Mouse (Mus musculus) fibroblast of lung, adult 2 months (primary cell): Measurements from ENCODE around the gene Msantd1.
"Not testable (repeated sequence)": the region's sequence is repeated elsewhere in the genome, so short reads cannot be mapped to it uniquely, and the experiment has no call there.

Experiments
- DNase-seq: peaks from one replicate; pipeline ENCODE4 v3.0.0-alpha.2; 2011; ENCODE audit warnings: low read depth

Msantd1 gene

DNA sequence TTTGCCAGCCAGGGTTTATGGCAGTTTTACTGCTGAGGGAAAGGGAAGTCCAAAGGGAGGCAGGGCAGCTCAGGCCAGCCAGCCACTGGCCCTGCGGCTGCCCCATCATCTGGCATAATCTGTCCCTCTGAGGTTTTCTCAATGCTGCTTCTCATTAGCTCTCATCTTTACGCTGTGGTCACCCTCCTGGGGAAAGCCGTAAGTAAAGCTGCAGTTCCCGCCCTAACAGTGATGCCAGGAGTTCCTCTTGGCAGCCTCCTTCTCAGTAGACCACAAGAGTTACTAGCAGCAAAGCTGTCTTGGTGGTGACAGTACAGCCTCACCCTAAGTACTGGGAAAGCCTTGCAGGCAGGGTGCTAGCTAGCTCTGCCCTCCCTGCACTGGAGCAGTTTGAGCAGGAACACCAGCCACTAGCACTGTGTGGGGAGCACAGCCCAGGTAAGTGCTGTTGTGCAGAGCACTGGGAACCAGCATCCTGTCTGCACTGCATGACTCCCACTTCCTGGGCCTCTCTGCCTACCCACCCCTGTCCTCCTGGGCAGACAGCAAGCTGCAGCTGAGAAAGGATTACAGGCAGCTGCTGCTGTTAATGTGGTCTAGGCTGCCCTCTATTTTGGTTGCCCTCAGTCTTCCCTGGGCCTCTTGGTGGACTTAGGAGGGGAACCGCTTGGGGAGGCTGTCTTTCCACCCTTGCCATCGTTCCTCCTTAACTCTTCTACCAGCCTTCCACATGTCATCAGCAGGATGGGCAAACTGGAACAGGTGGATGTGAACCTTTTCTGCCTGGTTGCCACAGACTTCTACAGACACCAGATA, at the start of gene Msantd1:
Gene Msantd1 (plus strand): TSS at position 103 of the 816 bp plus-strand sequence.
- DNase-seq = no peak

DNA sequence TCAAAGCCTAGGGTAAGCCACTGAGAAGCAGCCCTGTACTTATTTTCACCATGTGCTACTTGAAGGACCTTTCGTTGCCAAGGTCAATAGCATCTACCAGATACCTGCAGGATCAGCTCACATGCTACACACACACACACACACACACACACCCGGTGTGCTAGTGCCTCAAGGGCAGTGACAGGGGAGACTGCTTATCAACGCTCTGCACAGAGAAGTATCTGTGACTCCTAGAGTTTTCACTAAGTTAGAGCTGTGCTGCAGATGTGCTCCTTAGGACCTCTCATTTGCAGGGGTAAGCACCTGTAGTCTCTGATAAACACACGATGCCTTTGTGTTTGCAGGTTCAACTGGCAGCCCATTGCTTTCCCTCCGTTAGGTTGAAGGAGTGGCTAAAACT, 42.4 kb upstream of the Msantd1 start:
- no peak for DNase-seq

DNA sequence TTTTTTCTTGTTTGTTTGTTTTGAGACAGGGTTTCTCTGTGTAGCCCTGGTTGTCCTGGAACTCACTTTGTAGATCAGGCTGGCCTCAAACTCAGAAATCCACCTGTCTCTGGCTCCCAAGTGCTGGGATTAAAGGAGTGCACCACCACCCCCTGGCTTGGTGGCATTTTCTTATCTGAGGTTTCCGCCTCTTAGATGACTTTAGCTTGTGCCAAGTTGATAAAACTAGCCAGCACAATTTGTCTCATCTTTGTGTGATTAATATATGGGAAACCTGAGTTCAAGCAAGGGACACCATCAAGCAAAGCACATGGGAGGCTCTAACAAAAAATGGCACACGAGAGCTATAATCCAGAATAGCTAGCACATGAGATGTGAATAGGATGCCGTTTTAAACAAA, 27.5 kb upstream of the Msantd1 start:
- DNase-seq = not testable (repeated sequence)

DNA sequence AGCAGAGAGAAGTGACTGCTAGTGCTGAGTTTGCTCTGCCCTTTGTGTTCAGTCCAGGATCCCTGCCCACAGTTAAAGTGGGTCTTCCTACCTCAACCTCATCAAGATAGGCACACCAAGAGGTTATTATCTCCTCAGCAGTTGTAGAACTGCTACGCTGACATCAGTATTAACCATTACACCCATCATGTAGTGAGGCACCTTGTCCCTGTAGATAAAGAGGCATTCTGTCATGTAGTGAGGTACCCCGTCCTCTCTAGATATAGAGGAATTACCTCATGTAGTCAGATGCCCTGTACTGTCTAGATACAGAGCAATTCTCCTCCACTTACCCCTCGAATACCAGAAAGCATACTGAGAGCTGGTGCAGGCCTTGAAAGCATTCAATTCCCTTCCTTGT, 26.8 kb upstream of the Msantd1 start:
- DNase-seq = no peak

DNA sequence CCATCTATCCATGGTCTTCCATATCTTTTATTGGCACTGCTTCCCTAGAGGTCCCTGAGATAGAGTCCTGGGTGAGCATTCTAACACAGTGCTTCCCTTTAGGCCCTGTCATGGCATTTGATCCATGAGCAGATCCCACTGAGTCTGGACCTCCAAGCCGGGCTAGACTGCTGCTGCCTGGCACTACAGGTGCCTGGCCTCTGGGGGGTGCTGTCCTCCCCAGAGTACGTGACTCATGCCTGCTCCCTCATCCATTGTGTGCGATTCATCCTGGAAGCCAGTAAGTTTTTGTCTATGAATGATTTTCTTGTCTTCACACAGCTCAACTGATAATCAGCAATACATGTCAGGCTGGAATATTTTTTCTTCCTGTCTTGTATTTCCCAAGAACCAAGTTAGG, 22.6 kb upstream of the Msantd1 start:
- no peak for DNase-seq

DNA sequence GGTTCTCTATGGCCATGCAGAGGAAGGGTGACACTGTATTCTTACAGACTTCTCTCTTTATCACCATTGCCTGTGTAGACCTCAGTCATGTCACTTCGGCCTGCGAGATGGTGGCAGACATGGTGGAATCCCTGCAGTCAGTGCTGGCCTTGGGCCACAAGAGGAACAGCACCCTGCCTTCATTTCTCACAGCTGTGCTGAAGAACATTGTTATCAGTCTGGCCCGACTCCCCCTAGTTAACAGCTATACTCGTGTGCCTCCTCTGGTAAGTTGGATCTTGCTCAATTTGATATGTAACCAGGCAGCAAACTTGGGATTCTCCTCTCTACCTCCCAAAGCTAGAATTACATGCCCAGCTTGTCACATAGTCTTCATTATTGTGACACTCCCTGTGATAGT, 18.6 kb upstream of the Msantd1 start:
- no peak for DNase-seq

DNA sequence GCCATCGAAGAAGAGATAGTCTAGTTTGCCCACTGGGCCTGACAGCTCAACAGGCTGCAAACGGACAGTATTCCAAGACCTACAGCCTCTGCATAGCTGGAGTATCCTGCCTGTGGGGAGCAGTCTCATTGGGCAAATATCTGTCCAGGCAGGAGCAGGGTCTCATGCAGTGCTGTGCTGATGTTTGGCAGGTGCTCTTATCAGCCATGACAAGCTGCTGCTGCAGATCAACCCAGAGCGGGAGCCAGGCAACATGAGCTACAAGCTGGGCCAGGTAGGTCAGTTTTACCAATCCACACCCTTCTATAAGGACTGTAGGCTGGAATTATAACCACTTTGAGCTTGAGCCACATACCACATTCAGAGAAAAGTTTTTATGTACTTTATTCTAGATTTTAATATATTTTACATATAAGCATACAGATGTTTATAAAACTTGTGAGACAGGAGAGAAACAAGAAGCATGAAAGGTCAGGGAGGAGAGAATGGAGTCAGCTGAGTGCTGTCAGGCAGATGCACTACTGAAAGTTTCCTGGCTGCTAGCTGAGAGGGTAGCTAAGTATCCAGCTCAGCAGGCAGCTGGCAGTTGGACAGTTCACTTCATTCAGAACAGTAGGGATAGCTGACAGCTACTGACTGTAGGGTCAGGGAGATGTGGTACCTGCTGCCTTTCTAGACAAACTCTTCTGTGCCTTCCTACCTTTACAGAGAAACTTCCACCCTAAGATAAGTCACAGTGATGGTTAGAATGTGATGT, 10.9 kb upstream of the Msantd1 start:
- DNase-seq = no peak

DNA sequence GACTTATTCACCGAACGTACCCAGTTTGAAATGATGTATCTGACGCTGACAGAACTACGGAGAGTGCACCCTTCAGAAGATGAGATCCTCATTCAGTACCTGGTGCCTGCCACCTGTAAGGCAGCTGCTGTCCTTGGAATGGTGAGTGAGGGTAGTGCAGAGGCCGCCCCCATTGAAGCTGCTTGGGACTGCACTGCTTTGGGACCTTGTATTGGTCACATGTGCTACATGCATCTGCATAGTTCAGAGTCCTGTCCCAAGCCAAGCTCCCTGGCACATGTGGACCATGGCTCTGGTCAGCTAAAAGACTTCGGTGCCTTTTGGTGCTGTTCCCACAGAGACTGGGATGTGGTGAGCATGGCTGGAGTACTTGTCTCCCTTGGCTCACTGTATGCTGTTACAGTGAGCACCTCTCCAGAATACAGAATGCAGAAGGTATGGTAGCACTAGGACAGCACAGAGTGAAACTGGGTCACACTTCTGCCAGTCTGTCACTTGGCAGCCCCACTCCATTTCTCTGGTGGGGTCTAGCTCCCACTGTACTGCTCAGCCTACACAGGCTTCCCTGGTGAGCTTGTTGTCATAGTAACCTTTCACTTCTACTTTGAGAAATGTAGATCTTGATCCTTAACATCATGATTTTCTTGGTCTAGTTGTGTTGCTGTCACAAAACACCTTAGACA, 7.9 kb upstream of the Msantd1 start:
- DNase-seq = no peak

DNA sequence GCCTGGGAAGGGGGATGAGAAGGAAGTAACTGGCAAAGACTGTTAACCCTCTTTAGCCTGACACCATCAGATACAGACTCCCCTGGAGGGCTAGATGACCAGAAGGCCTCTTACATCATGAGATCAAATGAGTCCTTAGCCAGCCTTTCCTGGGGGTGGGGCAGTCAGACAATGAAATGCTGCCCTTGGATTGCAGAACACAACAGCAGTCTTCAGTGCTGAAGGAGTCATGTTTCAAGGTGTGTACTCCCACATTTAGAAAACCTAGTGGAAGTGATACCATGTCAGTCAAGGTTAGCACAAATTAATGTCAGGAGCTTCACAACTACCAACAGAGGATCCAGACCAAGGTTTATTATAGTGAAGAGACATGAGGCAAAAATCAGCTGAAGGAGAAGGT, 5.4 kb upstream of the Msantd1 start:
- no peak for DNase-seq

DNA sequence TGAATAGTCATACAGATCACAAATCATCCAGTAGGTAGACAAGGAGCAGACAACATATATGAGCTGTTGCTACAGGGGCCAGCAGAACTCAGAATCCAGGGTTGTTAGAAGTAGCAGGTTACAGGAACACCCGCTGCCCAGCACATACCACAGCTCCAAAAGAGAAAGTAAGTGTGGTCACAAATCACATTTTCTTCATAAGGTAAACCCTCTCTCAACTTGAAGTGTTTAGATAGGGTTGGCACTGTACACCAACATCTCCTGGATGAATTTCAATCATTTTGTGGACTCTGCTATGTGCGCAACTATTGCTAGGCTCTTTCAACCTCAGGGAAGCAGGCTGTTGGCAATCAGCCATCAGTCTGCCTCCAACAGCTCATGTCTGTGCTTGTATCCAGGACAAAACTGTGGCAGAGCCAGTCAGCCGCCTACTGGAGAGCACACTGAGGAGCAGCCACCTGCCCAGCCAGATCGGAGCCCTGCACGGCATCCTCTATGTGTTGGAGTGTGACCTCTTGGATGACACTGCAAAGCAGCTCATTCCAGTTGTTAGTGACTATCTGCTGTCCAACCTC, 4.9 kb upstream of the Msantd1 start:
- peak; percentile 23 for DNase-seq

DNA sequence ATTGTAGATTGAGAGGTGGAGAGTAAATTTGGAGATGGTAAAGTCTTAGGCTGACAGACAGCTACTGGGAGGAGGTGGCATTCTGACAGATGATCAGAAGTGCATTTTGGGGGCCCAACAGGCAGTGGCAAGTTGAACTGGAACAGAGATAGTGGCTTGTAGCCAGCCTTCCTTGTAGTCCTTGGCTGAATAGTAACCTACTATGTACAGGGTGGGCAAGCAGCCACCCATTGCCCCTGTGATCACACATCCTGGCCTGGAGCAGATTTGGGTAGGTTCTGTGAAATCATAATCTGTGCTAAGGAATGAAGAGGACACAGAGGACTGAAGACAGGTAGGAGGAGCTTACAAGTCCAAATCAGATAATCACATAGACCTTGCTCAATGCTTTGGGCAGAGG, 3.4 kb upstream of the Msantd1 start:
- no peak for DNase-seq

DNA sequence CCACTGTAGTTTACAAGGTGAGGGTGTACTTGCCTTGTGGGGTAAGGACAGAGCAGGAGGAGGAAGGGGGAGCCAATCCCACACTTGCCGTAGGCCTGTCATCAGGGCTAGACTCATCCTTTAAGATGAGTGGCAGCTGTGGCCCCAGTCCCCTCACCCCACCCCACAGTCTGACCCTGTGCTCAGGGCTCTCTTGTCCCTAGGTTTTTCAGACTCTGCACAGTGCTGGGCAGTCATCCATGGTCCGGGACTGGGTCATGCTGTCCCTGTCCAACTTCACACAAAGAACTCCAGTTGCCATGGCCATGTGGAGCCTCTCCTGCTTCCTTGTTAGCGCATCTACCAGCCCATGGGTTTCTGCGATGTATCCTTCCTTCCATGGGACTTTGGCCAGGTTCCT, 582 bp upstream of the Msantd1 start:
- no peak for DNase-seq

DNA sequence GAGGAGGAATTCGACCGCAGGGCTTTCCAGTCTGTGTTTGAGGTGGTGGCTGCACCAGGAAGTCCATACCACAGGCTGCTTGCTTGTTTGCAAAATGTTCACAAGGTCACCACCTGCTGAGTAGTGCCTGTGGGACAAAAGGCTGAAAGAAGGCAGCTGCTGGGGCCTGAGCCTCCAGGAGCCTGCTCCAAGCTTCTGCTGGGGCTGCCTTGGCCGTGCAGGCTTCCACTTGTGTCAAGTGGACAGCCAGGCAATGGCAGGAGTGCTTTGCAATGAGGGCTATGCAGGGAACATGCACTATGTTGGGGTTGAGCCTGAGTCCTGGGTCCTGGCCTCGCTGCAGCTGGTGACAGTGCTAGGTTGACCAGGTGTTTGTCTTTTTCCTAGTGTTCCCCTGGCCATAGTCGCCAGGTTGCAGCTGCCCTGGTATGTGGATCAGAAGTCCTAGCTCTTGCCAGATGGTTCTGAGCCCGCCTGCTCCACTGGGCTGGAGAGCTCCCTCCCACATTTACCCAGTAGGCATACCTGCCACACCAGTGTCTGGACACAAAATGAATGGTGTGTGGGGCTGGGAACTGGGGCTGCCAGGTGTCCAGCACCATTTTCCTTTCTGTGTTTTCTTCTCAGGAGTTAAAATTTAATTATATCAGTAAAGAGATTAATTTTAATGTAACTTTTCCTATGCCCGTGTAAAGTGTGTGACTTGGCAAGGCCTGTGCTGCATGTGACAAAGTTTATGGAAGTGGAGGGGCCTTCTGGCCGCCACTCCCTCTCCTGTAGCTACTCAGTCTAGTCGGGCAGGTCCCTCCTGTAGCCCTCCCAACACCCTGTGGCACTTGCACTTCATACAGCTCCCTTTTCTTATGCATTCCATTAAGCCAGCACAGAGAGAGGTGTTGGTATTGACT, 1.2 kb downstream of the Msantd1 start:
- DNase-seq = no peak

DNA sequence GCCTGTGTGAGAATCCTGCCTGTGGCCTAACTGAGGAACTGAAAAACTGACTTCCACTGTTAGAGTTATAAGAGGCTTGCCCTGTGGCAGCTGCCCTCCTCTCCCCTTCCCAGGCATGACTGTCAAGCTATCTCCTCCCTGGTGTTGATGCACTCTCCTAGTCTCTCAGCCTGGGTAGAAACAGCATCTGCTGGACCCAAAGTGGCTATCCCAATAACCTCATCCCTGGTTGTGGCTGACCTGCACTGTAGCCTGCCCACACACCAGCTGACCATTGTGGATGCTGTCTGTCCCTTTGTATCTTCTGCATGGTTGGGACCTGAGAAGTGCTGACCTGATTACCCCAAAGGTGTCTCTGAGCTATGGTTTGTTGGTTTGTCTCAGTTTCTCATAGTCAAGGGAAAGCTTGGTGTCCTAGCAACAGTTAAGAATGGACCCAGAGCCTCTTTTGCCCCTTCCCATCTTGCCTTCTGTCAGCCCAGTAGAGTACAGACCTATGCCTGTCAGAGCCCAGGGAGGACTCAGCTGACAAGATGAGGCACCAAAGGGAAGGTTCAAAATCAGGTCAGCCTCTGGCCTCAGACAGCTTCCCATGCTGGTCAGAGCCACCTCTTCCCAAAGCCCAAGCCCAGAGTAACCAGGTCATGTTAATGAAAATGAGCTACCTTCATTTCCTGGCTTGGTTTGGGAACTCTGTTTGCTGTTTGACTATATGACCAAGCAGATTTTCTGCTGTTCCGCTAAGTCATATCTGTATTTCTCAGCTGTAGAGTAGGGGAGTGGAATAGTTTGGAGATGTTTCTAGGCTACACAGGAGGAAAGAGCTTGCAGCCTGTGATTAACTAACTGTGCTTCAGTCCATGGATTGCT, 2.1 kb downstream of the Msantd1 start:
- no peak for DNase-seq

DNA sequence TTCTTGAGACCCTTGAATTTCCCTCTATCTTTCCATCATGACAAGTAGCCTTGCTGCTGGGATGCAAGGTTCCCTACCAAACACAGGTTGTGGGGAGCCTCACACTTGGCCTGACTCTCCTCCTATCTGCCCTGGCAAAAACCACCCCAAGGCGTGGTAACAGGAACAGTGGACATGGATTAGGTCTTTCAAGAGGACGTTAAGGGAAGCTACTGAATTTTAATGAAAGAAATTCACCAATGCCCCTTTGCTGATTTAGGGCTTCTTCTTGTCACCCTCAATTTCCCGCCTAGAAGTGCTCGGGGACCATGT, 2.6 kb downstream of the Msantd1 start:
- no peak for DNase-seq

DNA sequence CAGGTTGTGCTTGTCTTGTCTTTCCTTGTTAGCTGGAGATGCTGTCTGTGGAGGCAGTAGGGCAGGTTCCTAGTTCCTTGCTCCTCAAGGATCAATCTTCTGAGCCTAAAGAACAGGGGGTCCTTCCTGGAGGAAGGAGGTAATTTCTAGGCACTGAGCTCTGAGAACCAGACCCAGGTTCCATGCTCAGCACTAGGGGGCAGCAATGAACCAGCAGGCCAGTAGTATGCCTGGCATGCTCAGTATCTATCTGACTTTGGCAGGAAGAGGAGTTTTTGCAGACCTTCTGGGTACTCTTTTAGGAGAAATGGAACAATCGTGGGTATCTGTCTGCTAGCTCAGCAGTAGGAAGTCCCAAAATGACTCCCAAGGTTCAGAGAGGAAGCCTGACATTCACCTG, 8.0 kb downstream of the Msantd1 start:
- no peak for DNase-seq

DNA sequence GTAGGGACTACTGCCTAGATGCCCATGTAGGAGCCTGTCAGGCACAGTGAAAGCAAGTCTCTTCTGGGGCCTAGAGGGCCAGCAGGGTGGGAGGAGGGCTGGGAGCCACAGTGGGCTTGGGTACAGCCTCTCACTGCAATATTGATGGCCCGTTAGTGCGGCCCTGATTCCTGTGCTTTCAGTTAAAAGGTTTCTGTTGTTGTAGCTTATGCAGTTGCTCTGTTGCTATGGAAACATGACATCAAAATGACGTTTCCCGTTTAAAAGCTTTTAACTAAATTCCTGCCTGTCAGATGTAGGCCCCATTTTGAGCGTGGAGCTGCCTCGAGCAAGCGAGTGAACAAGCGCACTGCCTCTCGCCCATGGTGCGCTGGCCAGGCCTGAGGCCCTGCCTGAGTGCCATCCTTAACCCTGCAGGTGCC, 9.4 kb downstream of the Msantd1 start:
- no peak for DNase-seq

DNA sequence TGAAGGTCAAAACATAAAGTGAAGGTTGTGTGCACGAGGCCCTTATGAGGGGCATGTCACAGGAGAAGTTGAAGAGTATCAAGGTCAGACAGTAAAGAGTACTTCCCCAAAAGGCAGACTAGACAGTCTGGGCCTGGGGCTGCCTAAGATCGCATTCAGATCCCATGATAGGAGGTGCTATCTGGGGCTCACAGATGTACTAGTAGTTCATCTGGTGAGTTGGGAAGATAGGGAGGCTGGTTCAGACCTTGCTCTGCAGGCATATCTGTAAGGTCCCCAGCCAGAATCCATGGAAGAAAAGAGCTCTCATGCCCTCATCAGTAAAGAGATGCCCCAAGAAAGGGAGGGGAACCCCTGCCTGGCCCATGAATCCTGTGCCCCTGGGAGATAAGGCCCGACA, 11.0 kb downstream of the Msantd1 start:
- DNase-seq = no peak

DNA sequence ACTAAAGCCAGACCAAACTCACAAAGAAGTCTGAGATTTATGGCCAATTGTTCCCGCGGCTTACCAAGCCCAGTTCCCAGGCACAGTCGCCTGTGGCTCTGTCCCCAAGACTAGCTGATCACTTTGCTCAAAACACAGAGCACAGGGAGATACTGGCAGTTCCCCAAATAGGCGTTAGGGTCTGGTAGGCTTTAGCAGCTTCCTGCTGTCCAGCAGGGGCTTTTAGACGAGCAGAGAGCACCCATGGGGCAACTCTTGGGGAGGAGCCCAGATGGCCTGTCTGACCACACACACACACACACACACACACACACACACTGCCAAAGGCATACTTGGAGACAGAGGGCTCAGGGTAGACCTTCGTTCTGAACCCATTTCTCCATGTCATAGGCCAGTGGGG, 14.7 kb downstream of the Msantd1 start:
- DNase-seq = no peak

DNA sequence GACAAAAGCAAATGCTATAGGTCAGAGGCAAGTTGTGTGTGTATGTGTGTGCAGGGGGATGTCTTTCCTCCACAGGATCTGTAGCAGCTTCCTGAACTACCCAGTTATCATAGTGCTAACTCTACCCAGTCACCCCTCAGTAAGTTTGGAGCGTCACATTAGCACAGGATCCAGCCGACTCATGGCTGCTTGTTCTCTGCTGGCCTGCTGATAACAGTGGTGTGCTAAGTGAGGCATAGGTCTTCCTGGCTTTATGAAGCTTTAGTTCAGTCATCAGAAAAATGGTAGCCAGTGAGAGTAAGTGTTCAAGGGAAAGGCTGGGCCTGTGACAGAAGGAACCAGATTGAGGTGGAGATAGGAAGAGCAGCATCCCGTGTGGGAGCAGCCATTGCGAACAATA, 16.1 kb downstream of the Msantd1 start:
- no peak for DNase-seq

DNA sequence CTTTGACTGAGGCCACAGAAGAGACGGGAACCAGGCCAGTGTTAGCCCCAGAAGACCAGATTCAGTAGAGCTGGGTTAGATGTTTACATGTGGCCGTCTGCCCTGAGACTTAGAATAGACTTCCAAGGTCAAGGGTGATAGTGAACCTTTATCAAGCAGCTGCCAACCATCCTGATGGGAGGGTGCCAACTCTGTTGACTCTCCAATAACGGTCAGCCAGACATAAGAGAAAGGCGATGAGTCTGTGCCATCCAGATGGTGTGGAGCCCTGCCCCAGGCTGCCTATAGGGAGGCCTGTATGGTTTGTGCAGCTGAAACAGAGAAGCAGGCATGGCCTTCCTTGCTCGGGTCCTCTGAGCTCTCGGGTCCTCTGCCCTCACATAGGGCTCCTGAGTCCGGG, 16.7 kb downstream of the Msantd1 start:
- DNase-seq = no peak
